In the genomic region with DNA sequence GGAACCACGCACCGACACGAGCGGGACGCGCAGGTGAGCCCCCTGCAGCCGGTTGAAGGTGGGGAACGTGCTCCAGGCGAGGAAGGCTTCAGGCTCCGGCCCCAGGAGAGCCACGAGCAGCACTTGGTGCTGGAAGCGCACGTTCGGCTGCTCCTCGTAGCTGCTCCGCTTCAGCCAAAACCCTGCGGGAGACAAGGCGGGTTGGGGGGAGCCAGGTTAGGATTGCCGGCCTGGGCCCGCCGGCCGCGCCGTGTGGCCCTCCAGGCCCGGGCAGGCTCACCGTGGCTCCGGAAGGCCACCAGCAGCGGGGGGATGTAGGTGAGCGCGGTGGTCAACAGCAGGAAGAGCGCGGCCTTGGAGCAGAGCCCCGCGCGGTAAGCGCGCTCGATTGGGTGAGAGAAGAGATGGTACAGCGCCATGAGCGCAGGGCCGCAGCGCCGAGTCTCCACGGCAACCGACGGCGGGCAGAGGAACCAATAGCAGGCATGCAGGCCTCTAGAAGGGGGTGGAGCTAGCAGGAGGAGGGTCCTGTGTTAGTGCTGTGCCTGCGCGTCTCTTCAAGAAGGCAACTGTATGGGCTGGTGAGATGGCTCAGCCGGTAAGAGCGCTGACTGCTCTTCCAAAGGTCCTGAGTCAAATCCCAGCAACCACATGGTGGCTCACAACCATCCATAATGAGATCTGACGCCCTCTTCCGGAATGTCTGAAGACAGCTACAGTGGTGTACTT, we compare ENCODE assay signal across 8 mouse cellular contexts. TPM values are rescaled to one million over a fixed set of nuclear protein-coding genes. Genes with fewer than 3 reads are reported as not detected.
DNase-seq lines count a peak whose midpoint lies in the region; ATAC-seq and TF ChIP-seq lines count a peak whose summit lies in the region.

Gene Tmem231 (minus strand): TSS at position 534 of the 729 bp plus-strand sequence.

- ATAC-seq in Patski = peak; percentile 99

- WGBS in hindbrain, embryonic 10.5 days = under 1% methylated on average over 53 of the region's 53 CpGs

- H3K9me3 ChIP-seq in hindbrain, embryonic 10.5 days = no peaks in the 10 kb centered on the region

- peak; percentile 61 for DNase-seq in Patski (ENCODE audit: low read depth, low spot score)
- DNase-seq in cerebellum, adult 9-11 months = peak; percentile 95
- DNase-seq in frontal cortex, adult 2 months (ENCODE audit: extremely low spot score in 1 of 2, low spot score in 1 of 2) = peak; percentile 86 to 92
- DNase-seq in hindbrain, embryonic 10.5 days (ENCODE audit: low spot score) = peak; percentile 95
- peak; percentile 89 to 93 for DNase-seq in layer of hippocampus, postnatal 14 days (ENCODE audit: low spot score in 2 of 2)
- DNase-seq in lung, postnatal 10 days = peak; percentile 96
- DNase-seq in ovary, postnatal 36 days (ENCODE audit: low spot score) = peak; percentile 87
- peak; percentile 91 for DNase-seq in thymus, postnatal 14 days

- peak within 1 kb of the TSS; percentile 96 for H3K27ac ChIP-seq in hindbrain, embryonic 10.5 days

- in situ Hi-C loops in Patski (cut with MboI; ENCODE audit: low pct_unique_long_range_greater_than_20kb) = no loop called here

- no peaks in the 10 kb centered on the region for H3K36me3 ChIP-seq in hindbrain, embryonic 10.5 days

- peak within 1 kb of the TSS; percentile 84 for H3K4me3 ChIP-seq in hindbrain, embryonic 10.5 days

- H3K4me1 ChIP-seq in hindbrain, embryonic 10.5 days (replicated peaks) = peaks cover 29% of the 10 kb centered on the region

- CTCF ChIA-PET in Patski (lab: Charles Lee) = interaction anchor here (1.5 to 3.5 kb wide), 3 partner anchors 10 to 52 kb away, joined by 3 to 13 read pairs (median 10); no protein-coding TSS in a partner anchor

- no peak for TF ChIP-seq CTCF in Patski (IDR thresholded peaks at IDR 0.05)

- POLR2A ChIA-PET in Patski (lab: Charles Lee) = no interaction called here

- H3K27me3 ChIP-seq in Patski = no peaks in the 10 kb centered on the region
- no peaks in the 10 kb centered on the region for H3K27me3 ChIP-seq in hindbrain, embryonic 10.5 days (ENCODE audit: insufficient read depth, poor library complexity, severe bottlenecking)

RNA-seq across cellular contexts. Expression of gene Tmem231, which starts in this region (rescaled TPM):
- polyA plus RNA-seq in Patski (2021) = 35.3 TPM
- polyA plus RNA-seq in frontal cortex, adult 2 months (2012; rRNA removed) = 13.3 and 13.9 TPM in 2 replicates
- 24.4 and 27.4 TPM in 2 replicates for polyA plus RNA-seq in hindbrain, embryonic 10.5 days (2016; fragmentation: Nextera tagmentation; extraction: Ambion mirVana)
- total RNA-seq in layer of hippocampus, postnatal 14 days (2021) = 1 to 10 TPM; 9.6 to 9.9 TPM

Comparison
In these comparisons a context has a peak if more than half of its experiments do, and no peak if none do; other contexts are left out.
1. Peak in every context shown above with its lines: DNase-seq, ATAC-seq, H3K4me3 ChIP-seq and H3K27ac ChIP-seq.